Mouse (Mus musculus) lung, postnatal 25 days (tissue): ENCODE data around the gene Tmem80.

Experiments used
- DNase-seq: peaks from one replicate; pipeline ENCODE4 v3.0.0; 2022; ENCODE audit warnings: low spot score

Gene Tmem80

GRCm38 (mm10) chr7:141363106-141363751, 35.7 kb downstream of the Tmem80 start:
- peak; percentile 83 for DNase-seq

- DNase-seq = no peak
These were observed 36.2 kb downstream of the Tmem80 start for GRCm38 (mm10) chr7:141363752-141364125.

- DNase-seq = no peak
These were observed 37.0 kb downstream of the Tmem80 start for GRCm38 (mm10) chr7:141364349-141365048.

GRCm38 (mm10) chr7:141365049-141365445, 37.5 kb downstream of the Tmem80 start:
- DNase-seq = no peak

- DNase-seq = no peak
These were observed 39.8 kb downstream of the Tmem80 start for GRCm38 (mm10) chr7:141367358-141367757.

- DNase-seq = no peak
These were observed 42.4 kb downstream of the Tmem80 start for GRCm38 (mm10) chr7:141369918-141370317.

- no peak for DNase-seq
These were observed 44.5 kb downstream of the Tmem80 start for GRCm38 (mm10) chr7:141371942-141372595.

- DNase-seq = no peak
These were observed 46.1 kb downstream of the Tmem80 start for GRCm38 (mm10) chr7:141373611-141374010.

- no peak for DNase-seq
These were observed 46.9 kb downstream of the Tmem80 start for GRCm38 (mm10) chr7:141374399-141374798.

- peak; percentile 46 for DNase-seq
These were observed 52.0 kb downstream of the Tmem80 start for GRCm38 (mm10) chr7:141379584-141379983.

- DNase-seq = no peak
These were observed 53.7 kb downstream of the Tmem80 start for GRCm38 (mm10) chr7:141381068-141381835.
